Mouse (Mus musculus) mature B cell (primary cell): ENCODE measurements around the gene Podn.
"Not testable (repeated sequence)": the region's sequence is repeated elsewhere in the genome, so short reads cannot be mapped to it uniquely, and the experiment has no call there.

Source experiments
- in situ Hi-C: fragments of 300-500 bp; cut with MboI; formaldehyde crosslinking; loops from 2 replicates; pipeline ENCODE4 v1.14.3; 2019

Gene Podn

DNA sequence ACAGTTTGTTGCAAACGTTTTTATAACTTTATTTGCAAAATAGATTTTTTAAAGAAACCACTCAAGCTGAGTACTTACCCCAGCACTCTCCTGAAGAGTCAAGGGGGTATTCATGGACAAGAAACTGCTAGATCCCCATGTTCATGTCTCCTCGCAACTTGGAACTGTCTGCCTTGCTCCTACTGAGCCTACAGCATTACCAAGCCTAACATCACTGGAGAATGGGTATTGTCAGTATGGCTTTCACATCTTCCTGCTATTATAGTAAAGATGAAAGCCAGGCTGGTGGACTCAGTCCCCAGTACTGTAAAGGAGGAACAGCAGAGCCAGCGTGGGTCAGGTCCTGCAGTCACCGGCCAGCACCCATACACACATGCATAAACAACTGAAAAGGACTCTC lies at the start of gene Podn:
TSS of gene Podn (minus strand) at position 101 of the 400 bp plus-strand sequence.
- in situ Hi-C loops: no loop called here

DNA sequence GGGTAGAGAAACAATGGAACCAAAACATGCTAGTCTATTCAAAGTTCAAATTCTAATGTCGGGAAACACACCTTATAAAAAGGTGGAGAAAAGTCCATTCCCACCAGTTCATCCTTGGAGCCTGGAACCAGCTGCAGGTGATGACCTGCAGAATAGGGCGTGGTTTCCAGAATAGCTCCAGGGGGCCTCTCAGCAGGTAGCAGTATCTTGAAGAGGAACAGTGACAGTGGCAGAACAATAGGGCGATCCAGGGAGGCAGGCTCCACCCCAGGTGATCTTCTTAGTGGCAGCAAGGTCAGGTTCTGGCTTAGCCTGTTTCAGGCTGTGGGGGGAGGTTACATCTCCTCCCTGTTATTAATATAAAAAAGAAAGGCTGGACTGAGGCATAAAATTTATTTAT lies 49.3 kb upstream of the Podn start:
- in situ Hi-C loops: not testable (repeated sequence)

DNA sequence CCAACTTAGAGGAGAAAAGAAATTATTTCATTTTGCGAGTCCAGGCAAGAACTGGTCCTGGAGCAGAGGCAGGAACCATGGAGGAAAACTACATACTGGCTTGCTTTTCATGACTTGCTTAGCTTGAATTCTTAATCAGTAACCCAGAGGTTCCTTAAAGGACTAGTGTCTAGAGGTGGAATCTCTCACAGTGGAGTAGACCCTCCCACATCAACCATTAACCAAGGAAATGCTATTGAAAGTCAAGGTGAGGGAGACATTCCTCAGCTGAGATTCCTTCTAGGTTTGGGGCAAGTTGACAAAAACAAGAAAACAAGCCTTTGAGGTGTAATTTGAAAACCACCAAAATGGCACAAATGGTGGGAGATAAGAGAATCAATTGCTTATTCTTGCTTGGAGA lies 48.6 kb upstream of the Podn start, which contains the start of gene Scp2:
TSS of gene Scp2 (minus strand) at position 119 of the 400 bp plus-strand sequence.
- in situ Hi-C loops: no loop called here

GRCm38 (mm10) chr4:108143778-108144177 lies 47.5 kb upstream of the Podn start:
- in situ Hi-C loops: no loop called here

DNA sequence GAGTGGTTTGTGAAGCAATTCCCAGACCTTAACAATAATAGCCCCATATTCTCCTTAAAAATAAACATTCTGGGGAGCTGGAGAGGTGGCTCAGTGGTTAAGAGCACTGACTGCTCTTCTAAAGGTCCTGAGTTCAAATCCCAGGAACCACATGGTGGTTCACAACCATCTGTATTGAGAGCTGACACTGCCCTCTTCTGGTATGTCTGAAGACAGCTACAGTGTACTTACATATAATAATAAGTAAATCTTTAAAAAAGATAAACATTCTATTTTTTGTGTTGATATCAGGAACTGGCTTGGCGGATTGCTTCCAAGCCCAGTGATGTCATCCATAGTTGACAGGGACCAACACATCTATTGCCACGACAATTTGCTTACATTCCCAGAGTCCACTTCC lies 46.9 kb upstream of the Podn start:
- in situ Hi-C loops: not testable (repeated sequence)

GRCm38 (mm10) chr4:108136938-108137337 lies 40.7 kb upstream of the Podn start:
- in situ Hi-C loops: no loop called here

GRCm38 (mm10) chr4:108130452-108130851 lies 34.2 kb upstream of the Podn start:
- in situ Hi-C loops: no loop called here

DNA sequence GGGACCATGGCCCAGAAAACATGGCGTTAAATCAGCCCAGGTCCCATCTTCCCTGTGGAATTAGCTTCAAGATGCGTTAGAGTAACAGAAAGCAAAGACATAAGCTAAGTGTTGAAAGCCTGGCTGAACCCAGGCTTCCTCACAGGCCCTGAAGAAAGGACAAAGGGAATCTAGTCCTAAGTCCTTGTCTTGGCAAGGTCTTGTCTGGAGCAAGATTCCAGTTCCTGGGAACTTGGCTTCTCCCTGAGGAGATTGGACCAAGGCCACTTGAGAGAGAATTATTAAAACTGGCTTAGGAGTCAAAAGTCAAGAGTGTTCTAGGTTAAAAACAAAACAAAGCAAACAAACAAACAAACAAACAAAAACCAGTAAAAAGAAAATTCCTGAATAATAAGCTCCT lies 32.1 kb upstream of the Podn start:
- in situ Hi-C loops: no loop called here

GRCm38 (mm10) chr4:108127516-108127915 lies 31.3 kb upstream of the Podn start:
- in situ Hi-C loops: no loop called here

DNA sequence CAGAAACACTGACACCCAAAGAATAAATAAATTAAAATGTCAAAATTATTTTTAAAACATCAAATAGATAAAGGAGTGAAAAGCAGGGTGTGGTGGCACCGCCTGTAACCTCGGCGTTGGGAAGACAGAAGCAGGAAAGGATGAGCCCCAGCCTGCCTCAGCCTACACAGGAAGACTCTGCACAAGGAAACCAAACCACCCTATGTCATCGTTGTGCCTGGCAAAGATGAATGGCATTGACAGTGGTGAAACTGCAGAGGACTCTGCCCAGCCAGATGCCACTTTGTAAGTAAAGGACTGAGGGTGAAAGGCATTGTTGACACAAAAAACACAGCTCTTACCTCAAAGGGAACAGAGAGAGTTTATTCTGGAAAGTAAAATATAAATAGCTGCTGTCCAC lies 30.0 kb upstream of the Podn start:
- in situ Hi-C loops: no loop called here

DNA sequence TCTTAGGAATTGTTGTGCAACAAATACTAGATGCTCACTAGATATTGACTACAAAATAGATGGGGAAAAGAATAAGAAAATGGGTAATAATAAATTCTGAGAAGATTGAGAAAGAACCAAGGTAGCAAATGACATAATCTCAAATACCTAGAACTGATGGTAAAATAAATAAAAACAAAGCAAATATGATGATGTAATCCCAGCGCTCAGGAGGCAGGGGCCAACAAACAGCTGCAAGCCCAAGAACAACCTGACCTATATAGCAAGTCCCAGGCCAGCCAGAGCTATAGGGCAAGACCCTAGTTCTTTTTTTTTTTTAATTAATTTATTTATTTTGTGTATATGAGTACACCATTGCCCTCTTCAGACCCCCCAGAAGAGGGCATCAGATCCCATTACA lies 27.9 kb upstream of the Podn start:
- in situ Hi-C loops: no loop called here

DNA sequence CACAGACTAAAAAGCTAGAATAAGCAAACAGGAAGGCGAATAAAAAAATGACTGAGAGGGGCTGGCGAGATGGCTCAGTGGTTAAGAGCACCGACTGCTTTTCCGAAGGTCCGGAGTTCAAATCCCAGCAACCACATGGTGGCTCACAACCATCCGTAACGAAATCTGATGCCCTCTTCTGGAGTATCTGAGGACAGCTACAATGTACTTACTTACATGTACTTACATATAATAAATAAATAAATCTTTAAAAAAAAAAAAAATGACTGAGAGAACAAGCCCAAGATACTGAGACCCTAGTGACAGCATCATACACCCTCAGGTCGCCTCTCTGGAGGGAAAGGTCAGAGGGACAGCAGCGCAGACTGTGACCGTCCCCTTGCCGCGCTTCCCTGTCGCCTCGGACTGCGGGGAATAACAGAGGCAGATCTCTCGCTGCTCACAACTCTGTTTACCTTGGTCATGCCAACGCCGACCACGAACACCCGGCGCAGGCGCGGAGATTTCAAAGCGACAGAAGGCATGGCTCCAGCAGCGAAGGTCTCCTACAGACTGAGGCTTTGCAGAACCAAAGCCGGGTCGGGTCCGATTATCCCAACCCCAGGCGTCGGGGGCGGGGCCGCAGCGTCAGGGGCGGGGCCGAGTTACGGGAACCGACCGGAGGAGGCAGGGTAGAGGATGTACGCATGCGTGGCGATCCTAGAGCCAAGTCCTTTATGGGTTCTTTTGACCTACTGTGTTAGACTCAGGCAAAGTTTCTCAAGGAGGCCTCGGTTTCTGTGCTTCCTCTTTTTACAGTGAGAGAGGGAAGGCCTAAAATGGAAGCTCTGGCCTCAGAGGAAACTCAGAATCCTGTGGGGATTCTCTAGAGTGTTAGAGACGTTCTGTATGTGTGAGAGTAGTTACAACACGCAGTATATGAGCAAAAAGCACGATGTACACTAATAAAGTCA lies 22.0 kb upstream of the Podn start:
- in situ Hi-C loops: no loop called here

DNA sequence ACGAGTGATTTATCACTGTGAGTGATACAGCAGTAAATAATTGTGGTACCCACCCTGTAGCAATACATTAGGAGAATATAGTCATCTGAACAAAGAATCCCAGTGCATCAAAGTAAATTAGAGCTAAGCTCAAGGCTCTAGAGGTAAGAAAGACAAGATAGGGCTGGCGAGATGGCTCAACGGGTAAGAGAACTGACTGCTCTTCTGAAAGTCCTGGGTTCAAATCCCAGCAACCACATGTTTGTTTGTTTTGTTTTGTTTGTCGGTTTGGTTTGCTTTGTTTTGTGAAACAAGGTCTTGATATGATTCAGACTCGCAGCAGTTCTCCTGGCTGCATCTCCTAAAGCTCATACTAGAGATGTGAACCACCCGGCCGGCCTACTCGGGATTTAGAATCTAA lies 21.2 kb upstream of the Podn start:
- in situ Hi-C loops: no loop called here

GRCm38 (mm10) chr4:108116466-108116865 lies 20.2 kb upstream of the Podn start:
- in situ Hi-C loops: no loop called here

DNA sequence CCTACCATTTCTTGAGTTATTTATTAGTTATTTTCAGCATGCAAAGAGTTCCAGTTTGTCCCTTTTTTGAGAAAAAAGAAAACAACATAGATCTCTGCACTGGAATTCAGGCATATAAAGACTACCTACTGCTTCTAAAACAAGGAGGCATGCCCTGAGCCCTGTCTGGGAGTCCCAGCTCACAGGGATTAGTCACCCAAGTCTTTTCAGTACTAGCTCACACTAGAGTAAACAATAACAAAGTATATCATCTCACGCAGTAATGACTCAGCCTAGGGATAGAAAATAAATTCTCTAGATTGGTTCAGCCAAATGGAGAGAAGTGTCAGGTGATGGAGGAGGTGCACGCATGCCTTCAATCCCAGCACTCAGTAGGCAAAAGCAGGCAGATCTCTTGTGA lies 14.5 kb upstream of the Podn start:
- in situ Hi-C loops: no loop called here

DNA sequence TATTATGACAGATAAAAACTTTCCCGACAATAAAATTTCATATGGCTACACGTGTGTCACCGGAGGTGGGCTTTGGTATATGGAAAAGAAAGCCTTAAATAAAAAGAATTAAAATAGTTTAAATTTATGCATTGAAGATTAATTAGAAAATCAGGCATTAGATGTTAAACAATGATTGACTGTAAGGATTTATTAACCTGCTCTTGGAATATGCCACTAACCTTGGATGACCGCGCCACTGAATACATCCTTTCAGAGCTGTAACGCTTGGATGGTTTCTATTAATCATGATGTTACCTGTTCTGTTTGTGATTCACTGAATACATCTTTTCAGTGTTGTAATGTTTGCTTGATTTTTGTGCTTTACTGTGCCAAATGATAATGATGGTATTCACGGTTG lies 13.5 kb upstream of the Podn start:
- in situ Hi-C loops: no loop called here

GRCm38 (mm10) chr4:108092741-108093397 lies 3.4 kb downstream of the Podn start:
- in situ Hi-C loops: no loop called here

- in situ Hi-C loops: no loop called here
Measured at GRCm38 (mm10) chr4:108083993-108084392, 12.3 kb downstream of the Podn start.

- in situ Hi-C loops: no loop called here
Measured at GRCm38 (mm10) chr4:108083032-108083735, 13.1 kb downstream of the Podn start.

DNA sequence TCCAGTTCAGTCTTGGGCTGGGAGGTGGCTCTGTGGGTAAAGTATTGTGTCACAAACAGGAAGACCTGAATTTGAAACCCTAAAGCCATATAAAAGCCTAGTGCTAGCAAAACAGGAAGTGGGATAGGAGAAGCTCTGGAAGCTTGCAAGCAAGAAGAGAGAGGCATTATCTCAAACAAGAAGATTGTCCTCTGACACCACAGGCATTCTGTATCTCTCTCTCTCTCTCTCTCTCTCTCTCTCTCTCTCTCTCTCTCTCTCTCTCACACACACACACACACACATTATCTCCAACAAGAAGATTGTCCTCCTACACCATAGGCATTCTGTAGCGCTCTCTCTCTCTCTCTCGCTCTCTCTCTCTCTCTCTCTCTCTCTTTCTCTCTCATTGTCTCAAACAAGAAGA lies 13.8 kb downstream of the Podn start:
- in situ Hi-C loops: no loop called here

DNA sequence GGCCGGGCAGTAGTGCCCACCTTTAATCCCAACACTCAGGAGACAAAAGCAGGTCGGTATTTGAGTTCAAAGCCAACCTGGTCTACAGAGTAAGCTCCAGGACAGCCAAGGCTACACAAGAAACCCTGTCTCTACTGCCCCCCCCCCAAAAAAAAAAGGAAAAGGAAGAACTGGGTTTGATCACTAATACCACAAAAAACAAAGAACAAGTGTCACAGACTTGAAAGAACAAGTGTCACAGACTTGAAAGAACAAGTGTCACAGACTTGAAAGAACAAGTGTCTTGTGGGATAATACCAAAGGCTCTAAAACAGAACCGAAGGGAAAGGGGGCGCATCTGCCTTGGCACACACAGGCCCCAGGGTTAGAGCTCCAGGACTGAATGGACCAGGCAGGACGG lies 15.4 kb downstream of the Podn start:
- in situ Hi-C loops: no loop called here

- in situ Hi-C loops: no loop called here
Measured at GRCm38 (mm10) chr4:108079762-108080161, 16.5 kb downstream of the Podn start.

DNA sequence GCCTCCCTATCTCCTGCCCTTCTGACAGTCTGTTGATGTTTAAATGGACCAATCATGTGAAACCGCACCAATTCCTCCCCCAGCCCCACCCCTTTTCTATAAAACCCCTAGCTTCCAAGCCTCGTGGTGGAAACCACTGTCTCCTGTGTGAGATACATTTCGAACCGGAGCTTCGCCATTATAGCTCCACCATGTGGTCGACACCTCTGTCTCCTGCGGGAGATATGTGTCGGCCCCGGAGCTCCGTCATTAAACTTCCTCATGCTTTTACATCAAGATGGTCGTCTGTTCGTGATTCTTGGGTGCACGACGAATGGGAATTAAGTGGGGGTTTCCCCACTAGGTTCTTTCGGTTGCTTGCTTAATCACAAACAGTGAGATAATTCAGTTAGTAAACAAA lies 17.1 kb downstream of the Podn start:
- in situ Hi-C loops: not testable (repeated sequence)
